Mouse (Mus musculus): Measurements from ENCODE around the gene 4921517D22Rik. TPM values are rescaled to one million over a fixed set of nuclear protein-coding genes. Genes with fewer than 3 reads are reported as not detected.

Gene 4921517D22Rik
- total RNA-seq, 1 experiment: not detected

DNA sequence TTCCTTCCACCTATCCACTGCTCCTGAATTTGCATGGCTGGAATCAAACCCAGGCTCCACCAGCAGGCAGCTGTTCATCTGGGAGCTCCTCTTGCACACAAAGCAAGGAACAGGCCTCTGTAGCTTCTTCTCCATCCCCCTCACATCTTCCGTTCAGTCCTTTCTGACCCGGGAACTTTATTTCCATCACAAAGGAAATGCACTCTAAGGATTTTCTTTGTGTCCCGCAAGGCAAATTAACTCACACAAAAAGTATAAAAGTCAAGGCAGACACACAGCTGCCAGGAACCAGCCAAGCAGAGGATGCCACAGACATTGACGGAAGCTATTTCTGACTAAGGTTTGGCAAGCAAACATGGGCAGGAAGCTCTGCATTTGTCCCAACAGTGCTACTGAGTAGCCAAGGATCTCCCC lies 36.9 kb downstream of the 4921517D22Rik start:
- peak overlapping the region; percentile 46; the same call in 1 of the 2 replicates for H3K9ac ChIP-seq (ENCODE audit: insufficient read depth, low read depth, low read length, poor library complexity, severe bottlenecking)
- in situ Hi-C loops (cut with MboI; ENCODE audit: low sequenced_read_pairs in 2 of 2, unreplicated experiment in 2 of 2): no loop called here
- peak; percentile 75 for DNase-seq (ENCODE audit: low read depth, low spot score)
- H3K9me3 ChIP-seq (ENCODE audit: control insufficient read depth, insufficient read depth, low read depth, low read length): no peaks in the 10 kb centered on the region
- TF ChIP-seq MAFK (IDR thresholded peaks at IDR 0.05; ENCODE audit: insufficient read depth, low read depth, low read length) (peak; percentile 87), ZC3H11A (IDR thresholded peaks at IDR 0.05; ENCODE audit: borderline replicate concordance, low read depth, low read length) (no peak)
- peaks cover 31 to 49% of the 10 kb centered on the region in 2 experiments for H3K4me1 ChIP-seq (ENCODE audit: control insufficient read depth in 2 of 2, insufficient read depth in 2 of 2, low read length in 2 of 2, poor library complexity in 1 of 2)
- H3K36me3 ChIP-seq (ENCODE audit: control insufficient read depth, insufficient read depth, low read length, poor library complexity, severe bottlenecking): peaks cover 6% of the 10 kb centered on the region; the same call in 1 of the 2 replicates
- H3K27ac ChIP-seq (ENCODE audit: insufficient read depth, low read depth, low read length, poor library complexity, severe bottlenecking): peak overlapping the region; percentile 97
- peak overlapping the region in 1 of 2 experiments; percentile 14; a peak in 1 of 4 replicates for H3K4me3 ChIP-seq (ENCODE audit: insufficient read depth in 1 of 2, low read depth in 1 of 2, low read length in 2 of 2, poor library complexity in 1 of 2, severe bottlenecking in 1 of 2)

DNA sequence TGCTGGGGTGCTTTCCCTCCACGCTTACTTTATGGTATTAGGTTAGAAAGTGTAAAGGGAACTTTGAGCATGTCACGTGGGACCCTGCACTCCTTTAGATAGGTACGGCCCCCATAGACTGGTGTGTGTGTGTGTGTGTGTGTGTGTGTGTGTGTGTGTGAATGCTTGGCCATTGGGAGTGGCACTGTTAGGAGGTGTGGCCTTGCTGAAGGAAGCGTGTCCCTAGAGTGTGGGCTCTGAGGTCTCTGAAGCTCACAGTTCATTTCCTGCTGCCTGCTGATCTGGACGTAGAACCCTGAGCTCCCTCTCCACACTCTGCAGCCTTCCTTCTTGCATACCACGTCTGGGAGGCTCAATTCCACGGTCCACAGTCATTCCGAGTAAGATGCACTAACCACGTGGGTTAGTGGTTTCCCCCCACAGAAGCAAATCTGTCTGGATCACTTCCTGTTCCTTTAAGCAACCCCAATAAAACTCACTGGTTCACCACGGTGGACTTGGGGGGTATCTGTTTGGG lies 37.5 kb downstream of the 4921517D22Rik start:
- Histone ChIP-seq H3K9ac (ENCODE audit: insufficient read depth, low read depth, low read length, poor library complexity, severe bottlenecking) (peak overlapping the region; percentile 46; the same call in 1 of the 2 replicates), H3K9me3 (ENCODE audit: control insufficient read depth, insufficient read depth, low read depth, low read length) (no peaks in the 10 kb centered on the region), H3K4me3 (ENCODE audit: insufficient read depth in 1 of 2, low read depth in 1 of 2, low read length in 2 of 2, poor library complexity in 1 of 2, severe bottlenecking in 1 of 2) (peak overlapping the region in 1 of 2 experiments; percentile 18; a peak in 1 of 4 replicates), H3K27ac (ENCODE audit: insufficient read depth, low read depth, low read length, poor library complexity, severe bottlenecking) (peak overlapping the region; percentile 97), H3K36me3 (ENCODE audit: control insufficient read depth, insufficient read depth, low read length, poor library complexity, severe bottlenecking) (peaks cover 3% of the 10 kb centered on the region; the same call in 1 of the 2 replicates), H3K4me1 (ENCODE audit: control insufficient read depth in 2 of 2, insufficient read depth in 2 of 2, low read length in 2 of 2, poor library complexity in 1 of 2) (peaks cover 28 to 46% of the 10 kb centered on the region in 2 experiments)
- TF ChIP-seq ZC3H11A (IDR thresholded peaks at IDR 0.05; ENCODE audit: borderline replicate concordance, low read depth, low read length): no peak
- TF ChIP-seq ZNF384 (IDR thresholded peaks at IDR 0.05; ENCODE audit: low read depth, low read length): no peak
- TF ChIP-seq HCFC1 (IDR thresholded peaks at IDR 0.05; ENCODE audit: borderline replicate concordance, insufficient read depth, low read length): no peak
- no peak for TF ChIP-seq MAFK (IDR thresholded peaks at IDR 0.05; ENCODE audit: insufficient read depth, low read depth, low read length)
- TF ChIP-seq CHD2 (IDR thresholded peaks at IDR 0.05; ENCODE audit: low read depth, low read length): no peak
- in situ Hi-C loops (cut with MboI; ENCODE audit: low sequenced_read_pairs in 2 of 2, unreplicated experiment in 2 of 2): no loop called here
- no peak for DNase-seq (ENCODE audit: low read depth, low spot score)

DNA sequence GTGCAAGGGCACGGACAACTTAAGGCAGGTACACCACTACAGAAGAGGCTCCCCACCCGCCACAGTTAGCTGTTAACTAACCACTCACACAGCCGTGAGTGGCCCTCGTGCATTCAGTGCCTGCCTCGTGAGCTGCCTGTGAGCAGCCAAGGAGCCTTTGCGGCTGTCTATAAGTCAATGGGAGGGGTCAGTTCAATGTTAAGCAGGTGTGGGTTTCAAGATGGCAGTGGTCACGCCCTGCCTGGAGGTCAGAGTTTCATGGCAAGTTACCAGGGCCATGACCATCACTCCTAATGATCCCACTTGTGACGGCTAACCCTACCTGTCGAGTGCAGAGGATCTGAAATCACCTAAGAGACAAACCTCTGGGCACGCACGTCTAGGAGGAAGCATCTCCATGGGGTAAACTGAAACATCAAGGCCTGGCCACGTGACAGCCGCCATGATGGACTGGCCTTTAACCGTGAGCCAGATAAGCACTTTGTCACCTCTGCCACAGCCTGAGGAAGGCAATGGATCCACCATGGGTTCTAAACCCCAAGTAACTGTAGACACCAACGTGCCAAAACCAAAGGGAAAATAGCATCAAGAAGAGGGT lies 38.1 kb downstream of the 4921517D22Rik start:
- no peak for TF ChIP-seq CHD2 (IDR thresholded peaks at IDR 0.05; ENCODE audit: low read depth, low read length)
- TF ChIP-seq HCFC1 (IDR thresholded peaks at IDR 0.05; ENCODE audit: borderline replicate concordance, insufficient read depth, low read length): no peak
- TF ChIP-seq ZNF384 (IDR thresholded peaks at IDR 0.05; ENCODE audit: low read depth, low read length): no peak
- TF ChIP-seq MAFK (IDR thresholded peaks at IDR 0.05; ENCODE audit: insufficient read depth, low read depth, low read length): no peak
- no peak for TF ChIP-seq ZC3H11A (IDR thresholded peaks at IDR 0.05; ENCODE audit: borderline replicate concordance, low read depth, low read length)
- H3K4me3 ChIP-seq (ENCODE audit: insufficient read depth in 1 of 2, low read depth in 1 of 2, low read length in 2 of 2, poor library complexity in 1 of 2, severe bottlenecking in 1 of 2): no peak overlapping the region
- H3K9ac ChIP-seq (ENCODE audit: insufficient read depth, low read depth, low read length, poor library complexity, severe bottlenecking): peak overlapping the region; percentile 37; the same call in 1 of the 2 replicates
- H3K9me3 ChIP-seq (ENCODE audit: control insufficient read depth, insufficient read depth, low read depth, low read length): no peaks in the 10 kb centered on the region
- no peak for DNase-seq (ENCODE audit: low read depth, low spot score)
- in situ Hi-C loops (cut with MboI; ENCODE audit: low sequenced_read_pairs in 2 of 2, unreplicated experiment in 2 of 2): no loop called here
- peaks cover 25 to 46% of the 10 kb centered on the region in 2 experiments for H3K4me1 ChIP-seq (ENCODE audit: control insufficient read depth in 2 of 2, insufficient read depth in 2 of 2, low read length in 2 of 2, poor library complexity in 1 of 2)
- peaks cover 3% of the 10 kb centered on the region; the same call in 1 of the 2 replicates for H3K36me3 ChIP-seq (ENCODE audit: control insufficient read depth, insufficient read depth, low read length, poor library complexity, severe bottlenecking)
- H3K27ac ChIP-seq (ENCODE audit: insufficient read depth, low read depth, low read length, poor library complexity, severe bottlenecking): peak overlapping the region; percentile 97

DNA sequence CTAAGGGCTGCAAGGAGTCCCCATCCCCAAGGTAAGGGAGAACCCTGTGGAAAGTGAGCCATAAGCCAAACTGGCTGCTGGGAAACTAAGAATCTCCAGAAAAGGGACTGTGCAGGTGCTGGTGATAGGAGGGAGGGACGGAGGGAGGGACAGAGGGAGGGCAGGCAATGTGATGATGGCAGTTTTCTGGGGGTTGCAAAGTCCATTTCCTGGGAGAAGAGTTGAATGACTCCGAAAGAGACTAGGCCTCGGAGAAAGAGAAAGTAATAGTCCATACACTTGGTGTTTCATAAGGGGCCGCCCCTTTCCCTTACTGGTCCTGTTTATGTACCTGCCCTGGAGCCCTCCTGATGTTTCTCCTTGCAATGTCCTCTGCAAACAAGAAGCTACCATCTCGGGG lies 39.4 kb downstream of the 4921517D22Rik start:
- Histone ChIP-seq H3K4me3 (ENCODE audit: insufficient read depth in 1 of 2, low read depth in 1 of 2, low read length in 2 of 2, poor library complexity in 1 of 2, severe bottlenecking in 1 of 2) (no peak overlapping the region), H3K36me3 (ENCODE audit: control insufficient read depth, insufficient read depth, low read length, poor library complexity, severe bottlenecking) (peaks cover 3% of the 10 kb centered on the region; the same call in 1 of the 2 replicates), H3K27ac (ENCODE audit: insufficient read depth, low read depth, low read length, poor library complexity, severe bottlenecking) (no peak overlapping the region), H3K4me1 (ENCODE audit: control insufficient read depth in 2 of 2, insufficient read depth in 2 of 2, low read length in 2 of 2, poor library complexity in 1 of 2) (peaks cover 25 to 49% of the 10 kb centered on the region in 2 experiments), H3K9ac (ENCODE audit: insufficient read depth, low read depth, low read length, poor library complexity, severe bottlenecking) (peak overlapping the region; percentile 2; the same call in 1 of the 2 replicates), H3K9me3 (ENCODE audit: control insufficient read depth, insufficient read depth, low read depth, low read length) (no peaks in the 10 kb centered on the region)
- TF ChIP-seq ZNF384 (IDR thresholded peaks at IDR 0.05; ENCODE audit: low read depth, low read length) (no peak), MAFK (IDR thresholded peaks at IDR 0.05; ENCODE audit: insufficient read depth, low read depth, low read length) (no peak), HCFC1 (IDR thresholded peaks at IDR 0.05; ENCODE audit: borderline replicate concordance, insufficient read depth, low read length) (no peak), ZC3H11A (IDR thresholded peaks at IDR 0.05; ENCODE audit: borderline replicate concordance, low read depth, low read length) (no peak), CHD2 (IDR thresholded peaks at IDR 0.05; ENCODE audit: low read depth, low read length) (no peak)
- in situ Hi-C loops (cut with MboI; ENCODE audit: low sequenced_read_pairs in 2 of 2, unreplicated experiment in 2 of 2): no loop called here
- DNase-seq (ENCODE audit: low read depth, low spot score): no peak

All from ES-E14 (cell line).